Mouse (Mus musculus): Measurements from ENCODE around the gene Ttc33.

GRCm38 (mm10) chr15:5157386-5157785 is 27.9 kb upstream of the Ttc33 start:
- TF ChIP-seq CTCF (IDR thresholded peaks at IDR 0.05; ENCODE audit: low read depth): no peak
- TF ChIP-seq EP300 (IDR thresholded peaks at IDR 0.05; ENCODE audit: low read depth): no peak

Measured in liver, embryonic 14.5 days (tissue).